Mouse (Mus musculus) liver, embryonic 15.5 days (tissue): ENCODE data around the gene Nuak1. TPM values are rescaled to one million over a fixed set of nuclear protein-coding genes. Genes with fewer than 3 reads are reported as not detected.

ENCODE experiments used
- ATAC-seq: fragments of 200-750 bp; cut with Nextera tagmentation; 2 replicates; pipeline ENCODE4 v1.8.0; 2017; ENCODE audit warnings: moderate number of reproducible peaks, mild to moderate bottlenecking, moderate library complexity; ENCODE audit not compliant: insufficient read depth
- H3K27ac ChIP-seq: fragments of 300-500 bp; sonication (generic); replicated peaks from 2 replicates; pipeline ENCODE4 v1.5.1; 2015; ENCODE audit warnings: mild to moderate bottlenecking, inconsistent platforms
- H3K27me3 ChIP-seq: fragments of 300-500 bp; sonication (generic); 2 replicates; pipeline ENCODE4 v1.6.1; 2015; ENCODE audit warnings: mild to moderate bottlenecking, inconsistent platforms
- H3K36me3 ChIP-seq: fragments of 300-500 bp; sonication (generic); replicated peaks from 2 replicates; pipeline ENCODE4 v1.6.1; 2015; ENCODE audit warnings: moderate library complexity, mild to moderate bottlenecking, inconsistent platforms
- H3K4me1 ChIP-seq: fragments of 300-500 bp; sonication (generic); replicated peaks from 2 replicates; pipeline ENCODE4 v1.6.1; 2015; ENCODE audit warnings: inconsistent platforms
- H3K4me2 ChIP-seq: fragments of 300-500 bp; sonication (generic); 2 replicates; pipeline ENCODE4 v1.6.1; 2015; ENCODE audit warnings: moderate library complexity, mild to moderate bottlenecking, inconsistent platforms
- H3K4me3 ChIP-seq: fragments of 300-500 bp; sonication (generic); replicated peaks from 2 replicates; pipeline ENCODE4 v1.5.1; 2015; ENCODE audit warnings: mild to moderate bottlenecking, inconsistent platforms
- H3K9ac ChIP-seq: fragments of 300-500 bp; sonication (generic); 2 replicates; pipeline ENCODE4 v1.6.1; 2015; ENCODE audit warnings: moderate library complexity, mild to moderate bottlenecking, inconsistent platforms
- H3K9me3 ChIP-seq: fragments of 300-500 bp; sonication (generic); replicated peaks from 2 replicates; pipeline ENCODE4 v1.6.1; 2016; ENCODE audit warnings: inconsistent platforms
- WGBS: fragments of 180-500 bp; shearing (Covaris S2); methylation state at CpG from one replicate; pipeline ENCODE4 v1.1.7; 2015; ENCODE audit warnings: mixed read lengths; ENCODE audit not compliant: insufficient replicate concordance; 5-methylcytosine and 5-hydroxymethylcytosine counted together
- polyA plus RNA-seq: library from polyadenylated mRNA; unstranded; fragments of >200 nt; fragmentation: Nextera tagmentation; extraction: Ambion mirVana; gene quantifications from 2 replicates; pipeline ENCODE4 v1.2.1, GENCODE M21; 2015

Nuak1 gene
- polyA plus RNA-seq, 1 experiment from 2014 or later: 0.13 TPM

DNA sequence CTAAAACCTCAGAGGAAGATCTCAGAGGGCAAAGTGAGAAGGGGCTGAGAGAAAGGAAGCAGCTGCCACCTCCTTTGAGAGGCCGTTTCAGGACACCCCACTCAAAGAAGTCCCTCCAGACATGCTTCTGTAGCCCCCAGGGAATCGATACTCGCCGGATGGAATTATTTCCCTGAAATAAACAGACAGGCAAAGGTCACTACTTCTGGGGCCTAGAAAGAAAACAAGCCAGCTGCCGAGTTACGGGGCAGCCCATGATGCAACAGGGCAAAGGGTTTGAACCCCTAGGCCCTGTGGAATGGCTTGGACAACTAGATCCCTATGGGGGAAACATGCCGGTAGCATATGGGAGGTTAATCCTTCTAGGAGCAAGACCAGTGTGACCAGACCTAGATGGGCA is 16.0 kb downstream of the Nuak1 start:
- H3K4me3 ChIP-seq: no peak overlapping the region
- no peak overlapping the region for H3K9ac ChIP-seq
- H3K4me2 ChIP-seq: no peak overlapping the region
- H3K36me3 ChIP-seq: no peaks in the 10 kb centered on the region
- H3K27ac ChIP-seq: no peak overlapping the region
- no peaks in the 10 kb centered on the region; the same call in 1 of the 2 replicates for H3K4me1 ChIP-seq
- no peak for ATAC-seq
- no peaks in the 10 kb centered on the region for H3K9me3 ChIP-seq
- WGBS: 58% methylated on average over 7 of the region's 7 CpGs
- no peaks in the 10 kb centered on the region for H3K27me3 ChIP-seq

DNA sequence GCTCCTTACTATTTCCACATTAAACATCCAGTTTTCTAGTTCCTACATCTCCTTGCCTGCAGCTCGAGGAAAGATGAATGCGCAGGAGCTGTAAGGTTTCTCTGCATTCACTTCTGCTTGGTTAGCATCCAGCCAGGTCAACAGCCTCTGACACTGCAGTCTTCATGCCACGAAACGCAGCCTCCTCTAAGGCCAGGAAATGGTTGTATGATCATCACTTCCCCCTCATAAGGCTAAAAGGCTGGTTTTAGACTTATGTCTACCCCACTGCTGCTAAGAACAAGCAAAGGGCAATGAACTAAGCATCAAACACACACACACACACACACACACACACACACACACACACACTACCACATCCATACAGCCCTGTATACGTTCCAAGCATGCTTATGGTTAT is 16.5 kb downstream of the Nuak1 start:
- ATAC-seq: no peak
- WGBS: 41% methylated on average over 5 of the region's 5 CpGs

DNA sequence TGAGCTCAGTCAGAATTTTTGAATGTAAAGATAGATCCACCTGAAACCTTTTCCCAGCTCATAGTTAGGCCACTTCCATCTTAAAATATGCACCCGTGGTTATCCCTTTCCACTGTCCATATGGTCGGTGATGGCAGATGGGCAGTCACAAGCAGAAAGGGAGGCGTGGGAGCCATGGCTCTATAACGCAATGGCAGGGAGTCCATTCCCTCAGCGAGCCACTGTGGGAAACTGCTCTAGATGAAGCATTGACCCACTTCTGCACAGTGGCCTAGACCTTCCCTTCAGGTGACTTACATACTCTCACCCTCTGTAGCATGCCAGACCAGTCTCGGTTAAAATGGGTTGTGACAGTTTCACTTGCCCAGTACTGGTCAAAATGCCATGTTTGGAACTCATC is 19.8 kb downstream of the Nuak1 start:
- no peak overlapping the region for H3K4me3 ChIP-seq
- no peaks in the 10 kb centered on the region for H3K9me3 ChIP-seq
- ATAC-seq: no peak
- no peak overlapping the region for H3K9ac ChIP-seq
- no peak overlapping the region for H3K27ac ChIP-seq
- no peaks in the 10 kb centered on the region for H3K36me3 ChIP-seq
- H3K27me3 ChIP-seq: no peaks in the 10 kb centered on the region
- H3K4me2 ChIP-seq: no peak overlapping the region
- 68% methylated on average over 6 of the region's 6 CpGs for WGBS
- no peaks in the 10 kb centered on the region; the same call in 1 of the 2 replicates for H3K4me1 ChIP-seq

More for the DNA sequence above, 16.5 kb downstream of the Nuak1 start:
- H3K4me2 ChIP-seq: no peak overlapping the region
- no peak overlapping the region for H3K27ac ChIP-seq
- H3K9ac ChIP-seq: no peak overlapping the region
- no peaks in the 10 kb centered on the region for H3K36me3 ChIP-seq
- no peak overlapping the region for H3K4me3 ChIP-seq
- no peaks in the 10 kb centered on the region for H3K9me3 ChIP-seq
- H3K4me1 ChIP-seq: no peaks in the 10 kb centered on the region; the same call in 1 of the 2 replicates
- H3K27me3 ChIP-seq: no peaks in the 10 kb centered on the region

DNA sequence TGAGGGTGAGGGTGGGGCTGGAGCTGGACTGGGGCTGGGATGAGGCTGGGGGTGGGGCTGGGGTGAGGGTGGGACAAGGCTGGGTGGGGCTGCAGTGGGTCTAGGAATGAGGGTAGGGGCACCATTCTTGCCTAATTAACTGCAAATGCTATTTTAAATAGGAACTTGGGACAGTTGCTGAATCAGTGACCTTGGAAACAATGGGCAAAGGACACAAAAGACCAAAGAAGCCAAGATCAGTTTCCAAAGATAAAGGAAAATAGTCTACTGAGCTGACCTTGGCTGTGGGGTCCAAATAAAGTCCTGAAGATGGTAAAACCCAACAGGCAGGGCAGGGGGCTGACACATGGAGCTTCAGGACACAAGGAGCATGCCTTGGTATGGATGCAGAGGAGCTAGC is 22.0 kb downstream of the Nuak1 start:
- Histone ChIP-seq H3K4me3 (no peak overlapping the region), H3K9me3 (no peaks in the 10 kb centered on the region), H3K27me3 (no peaks in the 10 kb centered on the region), H3K4me2 (no peak overlapping the region), H3K27ac (no peak overlapping the region), H3K4me1 (no peaks in the 10 kb centered on the region), H3K9ac (no peak overlapping the region), H3K36me3 (no peaks in the 10 kb centered on the region)
- ATAC-seq: no peak

DNA sequence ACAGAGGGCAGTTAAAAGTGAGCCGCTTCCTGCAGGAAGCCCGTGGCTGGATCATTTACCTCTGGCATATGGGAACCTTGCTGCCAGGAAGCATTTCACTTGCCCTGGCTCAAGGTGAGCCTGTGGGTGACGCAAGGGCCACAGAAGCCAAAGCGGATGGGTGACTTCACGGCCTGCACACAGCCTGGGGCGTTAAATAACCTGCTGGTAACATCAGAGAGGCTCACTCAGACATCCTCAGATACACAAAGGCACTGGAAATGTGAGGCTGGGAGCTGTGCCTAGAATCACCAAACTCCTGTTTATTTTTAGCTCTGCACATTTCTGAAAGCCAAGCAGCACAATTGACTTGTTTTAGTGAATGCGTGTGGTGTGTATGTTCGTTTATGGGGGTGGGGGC is 23.6 kb downstream of the Nuak1 start:
- Histone ChIP-seq H3K4me1 (no peaks in the 10 kb centered on the region; the same call in 1 of the 2 replicates), H3K27me3 (no peaks in the 10 kb centered on the region), H3K9ac (no peak overlapping the region), H3K4me3 (no peak overlapping the region), H3K27ac (no peak overlapping the region), H3K36me3 (no peaks in the 10 kb centered on the region), H3K4me2 (no peak overlapping the region), H3K9me3 (no peaks in the 10 kb centered on the region)
- whole genome bisulfite sequencing: 63% methylated on average over 8 of the region's 8 CpGs
- ATAC-seq: no peak

DNA sequence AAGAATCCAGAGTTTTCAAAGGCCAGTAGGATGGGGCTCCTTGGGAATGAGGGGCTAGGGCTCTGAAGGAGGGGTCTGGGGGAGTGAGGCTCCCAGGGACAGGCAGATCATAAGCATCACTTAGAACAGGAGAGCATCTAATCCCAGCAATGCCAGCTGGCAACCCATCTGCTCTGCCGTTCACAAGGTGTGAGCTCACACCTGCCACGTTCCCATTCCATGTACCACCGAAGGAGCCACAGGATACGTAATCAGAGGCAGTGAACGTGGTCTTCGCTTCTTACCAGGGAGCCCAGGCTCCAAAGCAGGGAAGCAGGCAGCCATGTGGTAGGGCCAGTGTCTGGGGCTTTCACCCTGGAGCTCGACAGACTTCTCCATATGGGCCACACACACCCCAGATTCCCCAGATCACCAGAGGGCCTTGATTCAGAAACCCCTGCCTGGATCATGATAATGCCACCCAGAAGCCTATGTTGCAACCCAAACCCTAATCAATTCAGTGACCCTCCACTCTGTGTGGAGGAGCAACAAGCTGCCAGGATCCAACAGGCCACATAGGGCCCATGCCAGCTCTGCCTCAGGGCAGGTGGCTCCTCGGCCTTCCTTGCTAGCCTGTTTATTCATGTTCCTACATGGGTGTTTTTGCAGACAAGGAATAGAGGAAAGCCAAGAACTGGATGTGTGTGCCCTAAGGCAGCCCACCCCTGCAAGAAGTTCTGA is 25.3 kb downstream of the Nuak1 start:
- no peak overlapping the region for H3K27ac ChIP-seq
- no peak overlapping the region for H3K4me3 ChIP-seq
- no peaks in the 10 kb centered on the region for H3K9me3 ChIP-seq
- no peaks in the 10 kb centered on the region; the same call in 1 of the 2 replicates for H3K4me1 ChIP-seq
- no peak for ATAC-seq
- no peak overlapping the region for H3K4me2 ChIP-seq
- WGBS: 67% methylated on average over 8 of the region's 8 CpGs
- no peaks in the 10 kb centered on the region for H3K36me3 ChIP-seq
- H3K27me3 ChIP-seq: no peaks in the 10 kb centered on the region
- H3K9ac ChIP-seq: no peak overlapping the region

DNA sequence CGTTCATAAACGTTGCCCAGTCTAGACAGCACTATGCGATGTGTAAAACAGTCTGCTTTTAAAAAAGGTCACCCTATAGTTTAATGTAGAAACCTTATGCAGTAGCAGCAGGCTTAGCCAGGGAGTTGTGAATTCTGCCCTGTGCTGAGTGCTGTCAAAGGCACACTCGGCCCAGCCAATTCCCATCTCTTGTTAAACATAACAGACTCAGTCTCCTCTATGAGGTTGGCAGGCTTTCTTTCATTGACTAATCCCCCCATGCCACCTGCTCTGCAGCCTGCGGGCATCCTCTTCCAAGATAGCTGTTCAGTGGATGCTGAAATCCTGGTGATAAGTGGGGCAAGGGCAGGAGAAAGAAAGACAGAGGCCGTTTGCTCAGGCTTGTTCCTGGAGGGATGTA is 27.1 kb downstream of the Nuak1 start:
- 46% methylated on average over 6 of the region's 6 CpGs for WGBS
- Histone ChIP-seq H3K27me3 (no peaks in the 10 kb centered on the region), H3K27ac (no peak overlapping the region), H3K9me3 (no peaks in the 10 kb centered on the region), H3K4me3 (no peak overlapping the region), H3K4me1 (no peaks in the 10 kb centered on the region; the same call in none of the 2 replicates), H3K36me3 (no peaks in the 10 kb centered on the region), H3K9ac (no peak overlapping the region), H3K4me2 (no peak overlapping the region)
- ATAC-seq: no peak

DNA sequence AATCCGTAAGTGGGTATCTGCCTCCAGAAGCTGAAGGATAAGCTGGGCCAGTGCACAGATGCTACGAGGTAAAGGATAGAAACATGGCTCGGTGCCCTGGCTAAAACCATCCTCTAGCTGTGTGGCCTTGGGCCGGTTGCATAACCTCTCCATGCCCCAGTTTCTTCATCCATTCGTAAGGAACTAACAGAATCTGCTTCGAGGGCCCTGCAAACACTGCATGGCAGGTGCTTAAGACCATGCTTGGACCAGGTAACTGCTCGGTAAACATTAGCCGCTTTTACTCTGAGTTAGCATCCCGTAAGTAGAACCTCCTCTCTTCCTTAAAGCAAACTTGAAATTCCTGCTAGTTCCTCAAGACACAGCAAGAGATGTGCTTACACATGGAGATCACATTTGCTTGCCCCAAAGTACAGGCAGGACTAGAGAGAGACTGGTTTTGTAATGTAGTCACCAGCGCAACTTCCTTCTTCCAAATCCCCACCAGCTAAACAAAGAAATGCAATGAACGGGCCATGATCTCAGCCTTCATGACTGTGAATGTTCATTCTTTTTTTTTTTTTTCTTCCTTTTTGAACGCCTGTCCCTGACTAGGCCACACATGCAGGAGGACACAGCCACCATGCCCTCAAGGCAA is 28.0 kb downstream of the Nuak1 start:
- Histone ChIP-seq H3K9me3 (no peaks in the 10 kb centered on the region), H3K27ac (no peak overlapping the region), H3K4me1 (no peaks in the 10 kb centered on the region; the same call in none of the 2 replicates), H3K27me3 (no peaks in the 10 kb centered on the region), H3K4me3 (no peak overlapping the region), H3K36me3 (no peaks in the 10 kb centered on the region), H3K4me2 (no peak overlapping the region), H3K9ac (no peak overlapping the region)
- no peak for ATAC-seq
- WGBS: 56% methylated on average over 12 of the region's 12 CpGs

DNA sequence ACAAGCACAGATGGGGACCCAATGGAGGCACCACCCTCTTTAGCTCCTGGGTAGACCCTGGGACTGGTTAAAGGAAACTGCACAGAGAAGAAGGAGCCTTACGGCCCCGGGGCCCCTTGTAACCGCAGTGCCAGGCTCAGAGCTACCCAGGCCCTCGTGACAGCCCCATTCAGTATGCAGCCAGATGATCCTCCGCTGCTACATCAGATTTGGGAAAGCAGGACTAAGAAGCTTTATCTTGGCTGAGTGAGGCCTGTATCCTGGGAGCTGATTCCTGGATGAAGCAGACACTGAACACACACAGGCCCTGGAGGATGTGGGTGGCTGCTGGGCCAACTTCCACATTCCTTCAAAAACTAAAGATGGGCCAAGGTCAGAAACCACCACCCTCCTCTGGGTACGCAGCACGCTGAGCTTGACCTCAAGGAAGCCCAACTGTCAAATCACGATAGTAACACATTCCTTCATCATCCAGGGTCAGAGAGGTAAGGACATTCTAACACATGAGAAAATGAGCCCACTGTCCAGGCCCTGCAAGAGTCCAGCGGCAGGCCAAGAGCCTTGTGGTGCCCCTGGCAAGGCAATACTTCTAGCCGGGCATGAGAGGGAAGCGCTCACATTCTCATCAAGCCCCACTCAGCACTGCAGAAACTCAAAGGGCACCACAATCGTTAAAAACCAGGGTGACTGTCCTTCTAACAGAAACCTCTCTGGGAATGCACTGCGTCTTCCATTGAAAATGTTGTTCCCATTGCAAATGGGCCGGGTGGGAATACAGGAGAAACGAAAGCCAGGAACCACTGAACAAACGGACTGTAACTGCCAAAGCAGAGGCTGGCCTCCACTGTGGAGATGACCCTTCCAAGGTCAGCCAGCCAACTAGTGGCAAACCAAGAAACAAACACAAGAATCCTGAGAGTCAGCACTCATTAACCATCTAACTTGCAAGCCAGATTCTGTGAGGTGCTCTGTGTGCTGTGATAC is 29.0 kb downstream of the Nuak1 start:
- no peak for ATAC-seq
- no peak overlapping the region for H3K9ac ChIP-seq
- no peaks in the 10 kb centered on the region for H3K27me3 ChIP-seq
- no peak overlapping the region for H3K4me3 ChIP-seq
- H3K27ac ChIP-seq: no peak overlapping the region
- H3K9me3 ChIP-seq: no peaks in the 10 kb centered on the region
- no peaks in the 10 kb centered on the region for H3K36me3 ChIP-seq
- WGBS: 59% methylated on average over 16 of the region's 16 CpGs
- H3K4me2 ChIP-seq: no peak overlapping the region
- no peaks in the 10 kb centered on the region; the same call in none of the 2 replicates for H3K4me1 ChIP-seq

DNA sequence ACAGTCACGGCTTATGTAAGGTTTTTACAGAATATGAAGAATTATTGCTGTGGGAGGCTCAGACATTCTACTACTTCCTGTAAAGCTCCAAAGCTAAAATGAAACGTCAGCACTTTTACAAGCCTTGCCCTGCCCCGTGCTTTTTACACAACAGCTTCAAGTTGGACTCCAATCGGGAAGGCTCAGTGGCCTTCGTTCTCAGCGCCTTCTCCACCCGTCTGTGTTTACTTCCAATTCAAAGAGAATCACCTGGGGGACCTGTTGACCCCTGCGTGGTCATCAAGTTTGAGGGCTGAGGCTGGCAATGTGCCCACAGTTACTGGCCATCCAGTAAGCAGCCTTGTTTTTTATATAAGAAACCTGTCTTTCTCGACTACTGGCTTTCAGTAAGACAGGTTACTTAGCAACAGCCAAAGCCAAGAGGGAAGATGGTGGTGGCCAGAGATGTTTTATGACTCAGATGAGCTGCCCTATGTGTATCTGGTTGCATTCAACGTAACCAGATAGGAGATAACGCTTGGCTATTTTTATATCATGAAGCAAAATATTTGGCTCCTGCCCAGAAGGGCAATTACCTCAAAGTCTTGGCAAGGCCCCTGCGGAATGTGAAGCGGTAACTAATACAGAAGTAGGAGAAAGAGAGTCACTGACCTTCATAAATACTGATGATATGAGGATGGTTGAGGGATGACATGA is 31.3 kb downstream of the Nuak1 start:
- Histone ChIP-seq H3K4me3 (no peak overlapping the region), H3K9me3 (no peaks in the 10 kb centered on the region), H3K4me1 (no peaks in the 10 kb centered on the region; the same call in none of the 2 replicates), H3K27ac (no peak overlapping the region), H3K4me2 (no peak overlapping the region), H3K36me3 (no peaks in the 10 kb centered on the region), H3K9ac (no peak overlapping the region), H3K27me3 (no peaks in the 10 kb centered on the region)
- ATAC-seq: no peak
- WGBS: 56% methylated on average over 13 of the region's 13 CpGs
